Mouse (Mus musculus): ENCODE measurements around the gene Actn2. TPM values are rescaled to one million over a fixed set of nuclear protein-coding genes. Genes with fewer than 3 reads are reported as not detected.

Actn2 gene
- total and polyA plus RNA-seq, 2 experiments from 2014 or later, result 3.9 to 6.0 TPM

GRCm38 (mm10) chr13:12337752-12338151, 2.8 kb downstream of the Actn2 start:
- Histone ChIP-seq H3K4me1 (ENCODE audit: insufficient read depth) (0 out of 2 replicates have a peak, but pooled peaks cover 3% of the 10 kb centered on the region), H3K27me3 (ENCODE audit: insufficient read depth, low read length) (no peaks in the 10 kb centered on the region), H3K9ac (no peak overlapping the region), H3K9me3 (ENCODE audit: low read length) (no peaks in the 10 kb centered on the region), H3K27ac (ENCODE audit: low read depth, low read length) (no peak overlapping the region), H3K4me3 (ENCODE audit: low read depth, low read length) (no peak overlapping the region), H3K36me3 (ENCODE audit: insufficient read depth) (no peaks in the 10 kb centered on the region), H3K4me2 (ENCODE audit: low read depth) (no peak overlapping the region)
- DNase-seq (no peak), ATAC-seq (no peak)
- 81% methylated on average over 7 of the region's 7 CpGs for WGBS
- TF ChIP-seq CTCF (IDR thresholded peaks at IDR 0.05; ENCODE audit: low read depth), result no peak

- Histone ChIP-seq H3K4me2 (ENCODE audit: low read depth) (no peak overlapping the region), H3K4me3 (ENCODE audit: low read depth, low read length) (no peak overlapping the region), H3K9me3 (ENCODE audit: low read length) (no peaks in the 10 kb centered on the region), H3K9ac (no peak overlapping the region), H3K27me3 (ENCODE audit: insufficient read depth, low read length) (no peaks in the 10 kb centered on the region), H3K36me3 (ENCODE audit: insufficient read depth) (no peaks in the 10 kb centered on the region), H3K27ac (ENCODE audit: low read depth, low read length) (no peak overlapping the region), H3K4me1 (ENCODE audit: insufficient read depth) (no peaks in the 10 kb centered on the region)
- peak; percentile 38 for DNase-seq
- TF ChIP-seq CTCF (IDR thresholded peaks at IDR 0.05; ENCODE audit: low read depth), result no peak
- 63% methylated on average over 12 of the region's 12 CpGs for WGBS
- ATAC-seq, result peak; percentile 79
Observed at GRCm38 (mm10) chr13:12334016-12334415, 6.5 kb downstream of the Actn2 start.

- Histone ChIP-seq H3K9me3 (ENCODE audit: low read length) (no peaks in the 10 kb centered on the region), H3K4me2 (ENCODE audit: low read depth) (no peak overlapping the region), H3K27ac (ENCODE audit: low read depth, low read length) (no peak overlapping the region), H3K36me3 (ENCODE audit: insufficient read depth) (no peaks in the 10 kb centered on the region), H3K9ac (no peak overlapping the region), H3K4me1 (ENCODE audit: insufficient read depth) (no peaks in the 10 kb centered on the region), H3K27me3 (ENCODE audit: insufficient read depth, low read length) (no peaks in the 10 kb centered on the region), H3K4me3 (ENCODE audit: low read depth, low read length) (no peak overlapping the region)
- DNase-seq, result no peak
- ATAC-seq, result no peak
- 98% methylated on average over 5 of the region's 5 CpGs for WGBS
- TF ChIP-seq CTCF (IDR thresholded peaks at IDR 0.05; ENCODE audit: low read depth), result no peak
Observed at GRCm38 (mm10) chr13:12331528-12331927, 9.0 kb downstream of the Actn2 start.

GRCm38 (mm10) chr13:12328392-12328791, 12.2 kb downstream of the Actn2 start:
- no peak overlapping the region for H3K4me2 ChIP-seq (ENCODE audit: low read depth)
- 88% methylated on average over 4 of the region's 4 CpGs for WGBS
- ATAC-seq (no peak), DNase-seq (no peak)
- no peaks in the 10 kb centered on the region for H3K36me3 ChIP-seq (ENCODE audit: insufficient read depth)
- H3K4me3 ChIP-seq (ENCODE audit: low read depth, low read length), result no peak overlapping the region
- no peak overlapping the region for H3K9ac ChIP-seq
- H3K27me3 ChIP-seq (ENCODE audit: insufficient read depth, low read length), result no peaks in the 10 kb centered on the region
- H3K27ac ChIP-seq (ENCODE audit: low read depth, low read length), result no peak overlapping the region
- no peaks in the 10 kb centered on the region for H3K4me1 ChIP-seq (ENCODE audit: insufficient read depth)
- no peaks in the 10 kb centered on the region for H3K9me3 ChIP-seq (ENCODE audit: low read length)
- no peak for TF ChIP-seq CTCF (IDR thresholded peaks at IDR 0.05; ENCODE audit: low read depth)

GRCm38 (mm10) chr13:12327577-12327976, 13.0 kb downstream of the Actn2 start:
- 94% methylated on average over 6 of the region's 6 CpGs for WGBS
- ATAC-seq (no peak), DNase-seq (no peak)
- no peak overlapping the region for H3K4me2 ChIP-seq (ENCODE audit: low read depth)
- H3K27me3 ChIP-seq (ENCODE audit: insufficient read depth, low read length), result no peaks in the 10 kb centered on the region
- H3K4me3 ChIP-seq (ENCODE audit: low read depth, low read length), result no peak overlapping the region
- no peaks in the 10 kb centered on the region for H3K9me3 ChIP-seq (ENCODE audit: low read length)
- no peak overlapping the region for H3K27ac ChIP-seq (ENCODE audit: low read depth, low read length)
- H3K4me1 ChIP-seq (ENCODE audit: insufficient read depth), result no peaks in the 10 kb centered on the region
- H3K9ac ChIP-seq, result no peak overlapping the region
- no peaks in the 10 kb centered on the region for H3K36me3 ChIP-seq (ENCODE audit: insufficient read depth)
- TF ChIP-seq CTCF (IDR thresholded peaks at IDR 0.05; ENCODE audit: low read depth), result no peak

- no peaks in the 10 kb centered on the region for H3K27me3 ChIP-seq (ENCODE audit: insufficient read depth, low read length)
- no peak for TF ChIP-seq CTCF (IDR thresholded peaks at IDR 0.05; ENCODE audit: low read depth)
- WGBS, result 82% methylated on average over 12 of the region's 12 CpGs
- no peak overlapping the region for H3K9ac ChIP-seq
- H3K4me1 ChIP-seq (ENCODE audit: insufficient read depth), result no peaks in the 10 kb centered on the region
- no peak overlapping the region for H3K4me2 ChIP-seq (ENCODE audit: low read depth)
- H3K36me3 ChIP-seq (ENCODE audit: insufficient read depth), result no peaks in the 10 kb centered on the region
- H3K4me3 ChIP-seq (ENCODE audit: low read depth, low read length), result no peak overlapping the region
- no peaks in the 10 kb centered on the region for H3K9me3 ChIP-seq (ENCODE audit: low read length)
- ATAC-seq, result 0 out of 2 replicates have a peak, but pooled peaks have one; percentile 2
- DNase-seq, result no peak
- no peak overlapping the region for H3K27ac ChIP-seq (ENCODE audit: low read depth, low read length)
Observed at GRCm38 (mm10) chr13:12323076-12323625, 17.4 kb downstream of the Actn2 start.

- DNase-seq (no peak), ATAC-seq (peak; percentile 54)
- H3K9me3 ChIP-seq (ENCODE audit: low read length), result no peaks in the 10 kb centered on the region
- H3K36me3 ChIP-seq (ENCODE audit: insufficient read depth), result no peaks in the 10 kb centered on the region
- no peaks in the 10 kb centered on the region for H3K27me3 ChIP-seq (ENCODE audit: insufficient read depth, low read length)
- 51% methylated on average over 2 of the region's 2 CpGs for WGBS
- no peaks in the 10 kb centered on the region for H3K4me1 ChIP-seq (ENCODE audit: insufficient read depth)
- H3K27ac ChIP-seq (ENCODE audit: low read depth, low read length), result no peak overlapping the region
- TF ChIP-seq CTCF (IDR thresholded peaks at IDR 0.05; ENCODE audit: low read depth), result no peak
- no peak overlapping the region for H3K4me3 ChIP-seq (ENCODE audit: low read depth, low read length)
- no peak overlapping the region for H3K9ac ChIP-seq
- no peak overlapping the region for H3K4me2 ChIP-seq (ENCODE audit: low read depth)
Observed at GRCm38 (mm10) chr13:12320148-12320547, 20.4 kb downstream of the Actn2 start.
